Mouse (Mus musculus) brain, embryonic 14.5 days (tissue): Measurements from ENCODE around the gene Arhgap45. TPM values are rescaled to one million over a fixed set of nuclear protein-coding genes. Genes with fewer than 3 reads are reported as not detected.
A peak's percentile ranks its signal among the peaks of the same experiment; 100 is the strongest.

ENCODE experiments used
- DNase-seq: peaks from one replicate; pipeline ENCODE4 v3.0.0-alpha.2; 2011; ENCODE audit warnings: low read depth
- CTCF ChIP-seq: fragments of 200-500 bp; IDR thresholded peaks from 2 replicates; pipeline ENCODE4 v1.5.1; 2012; ENCODE audit warnings: inconsistent platforms, mild to moderate bottlenecking, moderate library complexity, borderline replicate concordance; ENCODE audit not compliant: insufficient read depth, insufficient read length; ENCODE audit errors: extremely low read depth
- POLR2A ChIP-seq: fragments of 200-500 bp; IDR thresholded peaks from 2 replicates; pipeline ENCODE4 v1.6.1; 2012; ENCODE audit warnings: mild to moderate bottlenecking, inconsistent platforms, borderline replicate concordance; ENCODE audit not compliant: poor library complexity, insufficient read depth, insufficient read length, severe bottlenecking; ENCODE audit errors: extremely low read depth
- polyA plus RNA-seq: library from polyadenylated mRNA; depleted of rRNA; stranded (reverse); fragments of >200 nt; gene quantifications from 2 replicates; pipeline ENCODE4 v1.2.3, GENCODE M21; 2012

Arhgap45 gene
- polyA plus RNA-seq, 1 experiment = 3.4 TPM

- TF ChIP-seq POLR2A = no peak
- TF ChIP-seq CTCF = no peak
Measured at GRCm38 (mm10) chr10:79978061-79978460, 38.4 kb upstream of the Arhgap45 start.

GRCm38 (mm10) chr10:79979401-79980155 lies 36.9 kb upstream of the Arhgap45 start:
- TF ChIP-seq CTCF (no peak), POLR2A (no peak)
- no peak for DNase-seq

More at GRCm38 (mm10) chr10:79978061-79978460, 38.4 kb upstream of the Arhgap45 start:
- no peak for DNase-seq

- no peak for DNase-seq
- no peak for TF ChIP-seq CTCF
- TF ChIP-seq POLR2A = no peak
Measured at GRCm38 (mm10) chr10:79983205-79983604, 33.2 kb upstream of the Arhgap45 start.

- DNase-seq = peak; percentile 64
- TF ChIP-seq POLR2A (no peak), CTCF (no peak)
Measured at GRCm38 (mm10) chr10:79983670-79984069, 32.8 kb upstream of the Arhgap45 start.

GRCm38 (mm10) chr10:79984195-79984816 lies 32.1 kb upstream of the Arhgap45 start, which contains the start of gene Tmem259:
Gene Tmem259, minus strand, starts transcription at chr10:79984330.
- 0 out of 2 replicates have a peak, but pooled peaks have one; percentile 17 for TF ChIP-seq POLR2A
- TF ChIP-seq CTCF = peak; percentile 51; the same call in 1 of the 2 replicates
- peak; percentile 95 for DNase-seq

GRCm38 (mm10) chr10:79984871-79985270 lies 31.6 kb upstream of the Arhgap45 start:
- no peak for TF ChIP-seq CTCF
- no peak for TF ChIP-seq POLR2A
- peak; percentile 100 for DNase-seq

GRCm38 (mm10) chr10:79985334-79986231 lies 30.9 kb upstream of the Arhgap45 start:
- DNase-seq = peak; percentile 76
- TF ChIP-seq CTCF (no peak), POLR2A (no peak)

GRCm38 (mm10) chr10:79986232-79986878 lies 30.1 kb upstream of the Arhgap45 start:
- TF ChIP-seq CTCF = no peak
- no peak for TF ChIP-seq POLR2A
- DNase-seq = no peak

- TF ChIP-seq CTCF (peak; percentile 78), POLR2A (no peak)
- peak; percentile 80 for DNase-seq
Measured at GRCm38 (mm10) chr10:79986963-79987362, 29.5 kb upstream of the Arhgap45 start.

- DNase-seq = no peak
- TF ChIP-seq CTCF = no peak
- TF ChIP-seq POLR2A = no peak
Measured at GRCm38 (mm10) chr10:79987771-79988505, 28.5 kb upstream of the Arhgap45 start.
